Mouse (Mus musculus) liver, embryonic 16.5 days (tissue): ENCODE measurements at regions not wholly inside any gene's neighbourhood (a gene's known extent, or its start where the extent isn't known, plus 50 kb on each side); places are given as distances from the start of the nearest gene placed in this dataset.

ENCODE experiments used
- ATAC-seq: fragments of 200-750 bp; cut with Nextera tagmentation; 2 replicates; pipeline ENCODE4 v1.8.0; 2017; ENCODE audit warnings: low read depth, mild to moderate bottlenecking, moderate number of reproducible peaks, moderate library complexity
- H3K27ac ChIP-seq: fragments of 300-500 bp; sonication (generic); 2 replicates; pipeline ENCODE4 v1.5.1; 2014; ENCODE audit warnings: mild to moderate bottlenecking, low read length
- H3K27me3 ChIP-seq: fragments of 300-500 bp; sonication (generic); 2 replicates; pipeline ENCODE4 v1.6.1; 2014; ENCODE audit warnings: low read depth, low read length, mixed read lengths; ENCODE audit not compliant: control insufficient read depth, insufficient read depth
- H3K36me3 ChIP-seq: fragments of 300-500 bp; sonication (generic); 2 replicates; pipeline ENCODE4 v1.6.1; 2014; ENCODE audit warnings: mild to moderate bottlenecking; ENCODE audit not compliant: control insufficient read depth, insufficient read depth
- H3K4me1 ChIP-seq: fragments of 300-500 bp; sonication (generic); 2 replicates; pipeline ENCODE4 v1.6.1; 2014; ENCODE audit warnings: low read depth, low read length, mixed read lengths; ENCODE audit not compliant: control insufficient read depth
- H3K4me2 ChIP-seq: fragments of 300-500 bp; sonication (generic); 2 replicates; pipeline ENCODE4 v1.6.1; 2014; ENCODE audit warnings: low read depth, low read length, mixed read lengths
- H3K4me3 ChIP-seq: fragments of 300-500 bp; sonication (generic); 2 replicates; pipeline ENCODE4 v1.5.1; 2014; ENCODE audit warnings: low read depth, mild to moderate bottlenecking, low read length
- H3K9ac ChIP-seq: fragments of 300-500 bp; sonication (generic); 2 replicates; pipeline ENCODE4 v1.6.1; 2014; ENCODE audit warnings: low read depth, low read length
- H3K9me3 ChIP-seq: fragments of 300-500 bp; sonication (generic); replicated peaks from 2 replicates; pipeline ENCODE4 v1.6.1; 2016; ENCODE audit warnings: low read length; ENCODE audit not compliant: control insufficient read depth
- WGBS: fragments of 180-500 bp; shearing (Covaris S2); extraction: QIAGEN DNeasy Blood & Tissue Kit; methylation state at CpG from one replicate; pipeline ENCODE4 v1.1.7; 2014; ENCODE audit not compliant: insufficient replicate concordance; 5-methylcytosine and 5-hydroxymethylcytosine counted together

DNA sequence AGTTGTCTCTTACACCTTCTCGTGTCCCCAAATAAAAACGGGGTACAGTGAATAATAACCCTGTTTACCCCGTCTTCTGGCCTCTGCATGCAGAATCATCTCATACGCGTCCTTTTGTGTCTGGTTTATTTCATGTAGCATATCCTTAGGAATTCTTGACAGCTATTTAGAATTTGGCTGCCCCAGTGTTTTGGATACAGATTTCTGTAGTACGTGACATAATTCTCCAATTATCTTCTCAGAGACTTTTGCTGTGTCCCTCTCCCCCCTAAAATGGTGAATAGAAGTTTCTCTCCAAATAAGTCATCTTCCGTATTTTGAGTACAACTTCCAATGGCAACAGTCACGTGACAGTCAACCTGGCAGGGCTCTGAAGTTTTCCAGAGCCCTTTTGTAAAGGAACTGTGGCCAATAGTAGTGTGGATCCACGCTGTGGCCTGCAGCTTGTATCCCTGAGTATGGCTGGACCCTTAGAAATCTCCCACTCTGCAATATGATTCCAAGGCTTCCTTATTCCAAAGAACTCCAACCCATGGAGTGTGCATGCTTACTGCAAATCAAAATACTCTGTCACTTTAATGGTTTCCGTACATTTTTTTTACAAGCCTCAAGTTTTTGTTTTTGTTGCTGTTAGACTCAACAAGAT lies 160.4 kb upstream of the Auts2 start:
- Histone ChIP-seq H3K4me2 (no peak overlapping the region), H3K27ac (no peak overlapping the region), H3K4me1 (no peaks in the 10 kb centered on the region), H3K9me3 (no peaks in the 10 kb centered on the region), H3K36me3 (no peaks in the 10 kb centered on the region), H3K9ac (no peak overlapping the region), H3K4me3 (no peak overlapping the region), H3K27me3 (no peaks in the 10 kb centered on the region)
- WGBS, result 61% methylated on average over 10 of the region's 10 CpGs
- ATAC-seq, result no peak

DNA sequence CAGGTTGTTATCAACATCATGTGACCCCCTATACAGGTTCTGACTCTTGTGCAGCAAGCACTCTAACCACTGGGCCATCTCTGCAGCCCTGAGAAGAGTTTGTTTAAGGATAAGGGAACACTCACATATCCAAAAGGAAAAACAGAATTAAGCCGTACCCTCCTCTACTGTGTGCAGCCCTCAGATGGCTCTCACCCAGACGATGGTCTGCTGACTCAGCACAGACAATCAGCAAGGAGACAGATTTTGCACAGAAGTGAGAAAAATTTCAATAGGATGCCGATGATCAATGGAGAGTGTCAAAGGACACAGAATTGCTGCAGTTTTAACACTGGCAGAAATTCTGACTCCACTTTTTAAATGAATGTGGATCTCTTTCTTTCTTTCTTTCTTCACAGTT lies 159.4 kb upstream of the Auts2 start:
- 70% methylated on average over 3 of the region's 3 CpGs for WGBS

GRCm38 (mm10) chr5:132690784-132691183 lies 147.6 kb upstream of the Auts2 start:
- Histone ChIP-seq H3K9me3 (no peaks in the 10 kb centered on the region), H3K27me3 (no peaks in the 10 kb centered on the region), H3K36me3 (no peaks in the 10 kb centered on the region), H3K9ac (no peak overlapping the region), H3K4me2 (no peak overlapping the region), H3K27ac (no peak overlapping the region), H3K4me3 (no peak overlapping the region), H3K4me1 (no peaks in the 10 kb centered on the region)
- ATAC-seq, result no peak
- 73% methylated on average over 10 of the region's 10 CpGs for WGBS

More for the DNA sequence above, 159.4 kb upstream of the Auts2 start:
- Histone ChIP-seq H3K4me3 (no peak overlapping the region), H3K4me1 (no peaks in the 10 kb centered on the region), H3K36me3 (no peaks in the 10 kb centered on the region), H3K9me3 (no peaks in the 10 kb centered on the region), H3K9ac (no peak overlapping the region), H3K4me2 (no peak overlapping the region), H3K27ac (no peak overlapping the region), H3K27me3 (no peaks in the 10 kb centered on the region)
- no peak for ATAC-seq

DNA sequence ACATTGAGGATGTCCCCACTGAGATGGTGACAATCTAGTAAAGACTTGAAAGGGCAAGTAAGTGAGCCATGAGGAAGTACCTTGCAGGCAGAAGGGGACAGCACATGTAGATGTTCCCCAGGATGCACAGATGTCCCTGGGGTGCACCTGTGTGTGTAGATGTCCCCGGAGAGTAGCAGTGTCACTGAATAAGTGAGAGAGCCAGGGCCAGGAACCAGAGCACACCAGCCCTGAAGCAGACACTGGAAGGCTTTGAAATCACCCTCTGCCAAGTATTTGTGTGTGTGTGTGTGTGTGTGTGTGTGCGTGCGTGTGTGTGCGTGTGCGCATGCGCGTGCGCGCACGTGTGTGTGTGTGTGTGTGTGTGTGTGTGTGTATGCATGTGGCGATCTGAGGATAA lies 132.1 kb upstream of the Auts2 start:
- Histone ChIP-seq H3K4me3 (no peak overlapping the region), H3K27ac (no peak overlapping the region), H3K4me1 (no peaks in the 10 kb centered on the region), H3K4me2 (no peak overlapping the region), H3K9ac (no peak overlapping the region), H3K27me3 (no peaks in the 10 kb centered on the region), H3K9me3 (no peaks in the 10 kb centered on the region), H3K36me3 (no peaks in the 10 kb centered on the region)
- ATAC-seq, result no peak
- WGBS, result 79% methylated on average over 11 of the region's 11 CpGs

GRCm38 (mm10) chr5:132673599-132674305 lies 130.6 kb upstream of the Auts2 start:
- ATAC-seq, result no peak
- H3K36me3 ChIP-seq, result no peaks in the 10 kb centered on the region
- H3K9ac ChIP-seq, result no peak overlapping the region
- no peaks in the 10 kb centered on the region for H3K4me1 ChIP-seq
- H3K27ac ChIP-seq, result no peak overlapping the region
- no peak overlapping the region for H3K4me2 ChIP-seq
- no peaks in the 10 kb centered on the region for H3K9me3 ChIP-seq
- WGBS, result 56% methylated on average over 6 of the region's 6 CpGs
- no peak overlapping the region for H3K4me3 ChIP-seq
- no peaks in the 10 kb centered on the region for H3K27me3 ChIP-seq

GRCm38 (mm10) chr5:132671496-132671895 lies 128.4 kb upstream of the Auts2 start:
- no peak overlapping the region for H3K27ac ChIP-seq
- WGBS, result 15% methylated on average over 5 of the region's 5 CpGs
- no peak for ATAC-seq
- no peak overlapping the region for H3K4me2 ChIP-seq
- H3K4me1 ChIP-seq, result no peaks in the 10 kb centered on the region
- H3K9me3 ChIP-seq, result no peaks in the 10 kb centered on the region
- no peak overlapping the region for H3K4me3 ChIP-seq
- H3K9ac ChIP-seq, result no peak overlapping the region
- H3K27me3 ChIP-seq, result no peaks in the 10 kb centered on the region
- H3K36me3 ChIP-seq, result no peaks in the 10 kb centered on the region

DNA sequence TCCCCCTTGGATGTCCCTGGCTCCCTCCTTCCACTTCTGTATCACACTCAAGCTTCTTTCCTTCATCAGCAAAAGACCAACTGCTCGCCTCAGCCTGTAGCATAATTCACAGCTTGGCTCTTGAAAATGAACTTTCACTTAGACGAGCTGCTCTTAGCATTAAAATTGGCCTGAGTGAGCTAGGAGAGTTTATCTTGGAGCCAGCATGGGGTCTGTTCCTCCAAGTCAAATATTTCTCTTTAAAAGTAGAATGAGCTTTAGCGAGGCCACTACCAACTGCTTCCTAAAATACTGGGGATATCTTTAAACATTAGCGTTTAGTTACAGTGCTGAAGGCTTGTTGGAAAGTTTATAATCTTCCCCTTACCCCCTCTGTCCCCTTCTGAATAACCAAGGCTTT lies 124.2 kb upstream of the Auts2 start:
- Histone ChIP-seq H3K27me3 (no peaks in the 10 kb centered on the region), H3K4me1 (no peaks in the 10 kb centered on the region), H3K9ac (no peak overlapping the region), H3K36me3 (no peaks in the 10 kb centered on the region), H3K9me3 (no peaks in the 10 kb centered on the region), H3K4me2 (no peak overlapping the region), H3K27ac (no peak overlapping the region), H3K4me3 (no peak overlapping the region)
- WGBS, result 52% methylated on average over 4 of the region's 4 CpGs
- no peak for ATAC-seq

DNA sequence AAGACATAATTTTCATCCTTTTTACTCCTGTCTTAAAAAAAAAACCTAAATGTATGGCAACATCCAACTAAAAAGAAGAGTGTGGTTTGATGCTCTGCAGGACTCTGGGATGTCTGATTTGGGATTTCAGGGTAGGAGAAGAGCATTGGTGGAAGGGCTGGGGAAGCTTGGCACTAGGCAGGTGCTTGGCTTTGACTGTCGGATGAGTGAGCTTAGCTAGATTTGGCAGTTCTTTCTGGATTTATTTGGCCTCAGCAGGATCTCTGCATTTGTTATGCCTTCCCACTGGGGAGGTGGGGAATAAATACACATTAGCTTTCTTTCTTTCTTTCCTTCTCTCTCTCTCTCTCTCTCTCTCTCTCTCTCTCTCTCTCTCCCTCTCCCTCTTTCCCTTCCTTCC lies 118.1 kb upstream of the Auts2 start:
- Histone ChIP-seq H3K9ac (no peak overlapping the region), H3K27ac (no peak overlapping the region), H3K4me2 (no peak overlapping the region), H3K4me3 (no peak overlapping the region), H3K36me3 (no peaks in the 10 kb centered on the region), H3K27me3 (no peaks in the 10 kb centered on the region), H3K9me3 (no peaks in the 10 kb centered on the region), H3K4me1 (no peaks in the 10 kb centered on the region)
- 59% methylated on average over 1 of the region's 1 CpGs for WGBS
- no peak for ATAC-seq

GRCm38 (mm10) chr5:132660036-132660435 lies 116.9 kb upstream of the Auts2 start:
- H3K9me3 ChIP-seq, result no peaks in the 10 kb centered on the region
- H3K27me3 ChIP-seq, result no peaks in the 10 kb centered on the region
- no peaks in the 10 kb centered on the region for H3K36me3 ChIP-seq
- H3K4me3 ChIP-seq, result no peak overlapping the region
- H3K4me1 ChIP-seq, result no peaks in the 10 kb centered on the region
- 57% methylated on average over 7 of the region's 7 CpGs for WGBS
- H3K27ac ChIP-seq, result no peak overlapping the region
- H3K9ac ChIP-seq, result no peak overlapping the region
- H3K4me2 ChIP-seq, result no peak overlapping the region
- no peak for ATAC-seq
